Mouse (Mus musculus) kidney, postnatal 36 days (tissue): ENCODE measurements at regions not wholly inside any gene's neighbourhood (a gene's known extent, or its start where the extent isn't known, plus 50 kb on each side); places are given as distances from the start of the nearest gene placed in this dataset.

Experiments
- DNase-seq, 2 experiments: peaks; one replicate each; pipeline ENCODE4 v3.0.0; 2021 to 2022; ENCODE audit warnings: mixed read lengths in 2 of 2

DNA sequence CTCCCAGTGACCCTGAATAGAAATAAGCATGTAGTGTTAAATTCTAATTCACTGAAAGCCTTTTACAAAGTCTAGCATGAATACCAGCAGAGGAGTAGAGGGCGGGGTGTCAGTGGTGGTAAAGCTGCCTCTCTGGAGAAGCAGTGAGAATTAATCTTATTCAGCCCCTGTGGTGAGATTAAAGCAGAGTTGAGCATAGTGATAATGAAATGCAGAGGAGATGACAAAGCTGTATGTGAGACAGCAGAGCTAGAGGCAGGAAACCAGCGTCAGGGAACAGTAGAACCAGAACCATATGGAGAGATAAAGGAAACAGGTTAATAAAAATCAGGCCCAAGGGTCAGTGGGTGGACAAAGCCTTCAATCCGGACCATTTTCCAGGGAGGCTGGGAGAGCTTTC, 1827.2 kb downstream of the Poteg start:
- DNase-seq = no peak

DNA sequence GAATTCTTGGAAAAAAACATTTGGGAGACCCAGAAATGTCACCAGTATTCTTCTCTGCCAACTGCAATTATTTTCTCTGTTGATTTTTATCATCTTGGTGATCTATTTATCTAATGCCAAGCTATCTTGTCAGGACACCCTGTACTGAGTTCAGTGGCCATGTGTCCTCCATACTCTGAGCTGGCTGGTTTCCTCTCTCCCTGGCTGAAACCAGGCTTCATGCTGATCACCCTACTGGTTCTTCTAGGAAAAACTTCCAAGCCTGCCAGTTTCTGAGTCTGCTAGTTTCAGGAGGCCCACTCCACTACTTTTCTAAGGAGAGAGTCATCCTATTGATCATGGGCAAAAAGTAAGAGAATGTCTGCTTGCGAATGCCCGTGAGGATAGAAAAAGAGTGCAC, 1831.2 kb downstream of the Poteg start:
- no peak for DNase-seq

DNA sequence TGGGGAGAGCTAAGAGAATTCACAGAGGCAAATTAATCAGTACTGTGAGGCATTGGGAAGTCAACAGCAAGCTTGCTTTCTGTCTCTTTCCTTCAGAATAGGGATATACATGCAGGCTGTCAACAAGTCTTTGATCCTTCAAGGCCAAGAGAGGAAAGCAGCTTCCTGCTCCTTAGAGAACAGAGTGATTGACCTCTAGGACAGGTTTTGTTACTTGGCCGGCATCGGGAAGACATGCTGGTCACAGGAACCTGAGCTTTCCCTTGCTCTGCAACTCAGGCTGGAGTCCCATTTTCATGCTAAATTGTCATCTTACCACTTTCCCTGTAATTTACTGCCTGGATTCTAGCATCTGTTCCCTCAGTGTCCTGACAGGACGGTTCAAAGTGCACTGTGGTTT, 1831.8 kb downstream of the Poteg start:
- no peak for DNase-seq

DNA sequence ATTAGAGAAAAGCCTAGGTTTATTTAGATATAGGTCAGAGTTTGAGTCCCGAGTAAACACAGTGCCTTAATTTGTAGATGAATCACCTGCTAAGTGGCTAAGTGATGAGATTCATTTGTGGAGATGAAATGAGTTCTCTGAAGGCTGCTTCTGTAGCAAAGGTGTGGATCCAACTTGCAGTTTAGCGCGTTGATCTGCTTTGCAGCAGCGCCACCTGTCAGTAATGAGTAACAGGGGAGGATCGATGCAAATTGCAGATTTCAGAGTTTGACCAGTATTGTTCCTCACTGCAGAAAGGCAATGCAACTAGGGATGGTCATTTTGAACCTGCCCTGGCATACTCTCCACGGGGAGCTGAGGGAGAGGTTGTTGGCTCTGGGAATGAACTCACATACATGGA, 1842.9 kb downstream of the Poteg start:
- DNase-seq = peak; percentile 25 to 64
